Mouse (Mus musculus) urinary bladder, postnatal 14 days (tissue): ENCODE results near the gene Cacna2d3.

Experiments used
- DNase-seq: peaks from one replicate; pipeline ENCODE4 v3.0.0; 2021; ENCODE audit warnings: low spot score

The Cacna2d3 gene

DNA sequence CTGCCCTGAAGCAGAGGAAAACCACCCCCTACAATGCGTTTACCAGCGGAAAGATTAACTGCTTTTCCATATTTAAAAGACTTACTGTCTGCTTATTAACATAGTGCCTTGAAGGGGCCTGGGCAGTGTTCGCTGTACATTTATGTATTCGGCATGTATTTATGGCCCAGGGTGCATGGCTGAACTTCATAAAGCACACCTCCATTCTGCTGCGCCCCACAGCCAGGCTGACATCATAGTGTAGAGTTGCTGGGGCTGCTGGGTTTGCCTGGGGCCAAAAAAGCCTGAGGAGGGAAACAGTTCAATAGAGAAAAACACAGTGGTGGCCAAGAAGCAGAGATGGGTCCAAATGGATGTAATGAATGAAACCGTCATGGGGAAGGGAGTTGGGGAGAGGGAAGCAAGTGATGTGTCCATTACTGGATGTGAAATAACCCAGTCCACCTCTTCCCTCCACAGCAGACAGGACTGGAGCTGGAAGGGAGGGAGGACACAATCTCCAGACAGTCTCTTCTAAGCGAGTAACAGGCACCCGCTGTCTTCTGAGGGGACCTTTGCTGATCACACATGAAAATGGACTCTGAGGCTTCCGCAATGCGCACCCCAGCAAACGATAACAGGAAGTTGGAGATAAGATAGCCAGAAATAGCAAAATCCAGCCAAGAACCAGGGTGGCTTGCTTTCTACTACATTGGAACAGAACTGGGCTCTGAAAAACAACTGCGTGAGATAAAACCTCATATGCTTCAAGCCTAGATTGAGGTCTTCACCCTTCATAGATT lies 798.3 kb downstream of the Cacna2d3 start:
- no peak for DNase-seq

DNA sequence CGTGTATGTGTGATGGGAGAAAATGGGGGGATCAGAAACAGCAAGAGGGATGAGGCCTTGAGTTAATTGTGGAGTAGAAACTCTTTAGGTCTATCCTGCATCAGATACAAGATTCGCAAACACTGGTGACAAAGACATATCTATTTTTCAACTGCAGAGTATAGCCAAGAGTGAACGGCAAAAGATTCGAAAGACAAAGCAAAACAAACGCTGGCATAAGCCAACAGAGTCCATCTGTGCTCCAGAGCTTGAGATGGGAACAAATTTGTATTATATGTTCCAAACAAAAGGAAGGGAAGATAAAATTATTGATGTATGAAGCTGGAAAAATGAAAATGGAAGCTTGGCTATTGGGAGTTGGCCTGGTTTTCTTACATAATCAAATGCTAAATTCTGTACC lies 802.8 kb downstream of the Cacna2d3 start:
- no peak for DNase-seq

DNA sequence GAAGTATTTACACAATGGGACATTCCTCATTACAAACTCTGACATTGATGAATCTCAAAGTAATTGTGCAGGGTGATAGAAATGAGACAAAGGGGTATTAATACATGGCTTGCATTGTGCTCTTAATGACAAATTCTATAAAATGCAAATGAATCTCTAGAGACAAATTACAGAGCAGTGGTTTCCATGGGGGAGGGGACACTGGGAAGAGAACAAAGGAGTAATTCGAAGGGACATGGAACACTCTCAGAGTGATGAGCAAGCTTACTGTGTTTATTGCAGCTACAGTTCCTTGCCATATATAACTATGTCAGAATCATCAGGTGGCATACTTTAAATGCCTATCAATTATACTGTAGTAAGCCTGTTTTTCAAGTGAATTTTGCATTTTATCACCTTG lies 806.7 kb downstream of the Cacna2d3 start:
- DNase-seq, result no peak

DNA sequence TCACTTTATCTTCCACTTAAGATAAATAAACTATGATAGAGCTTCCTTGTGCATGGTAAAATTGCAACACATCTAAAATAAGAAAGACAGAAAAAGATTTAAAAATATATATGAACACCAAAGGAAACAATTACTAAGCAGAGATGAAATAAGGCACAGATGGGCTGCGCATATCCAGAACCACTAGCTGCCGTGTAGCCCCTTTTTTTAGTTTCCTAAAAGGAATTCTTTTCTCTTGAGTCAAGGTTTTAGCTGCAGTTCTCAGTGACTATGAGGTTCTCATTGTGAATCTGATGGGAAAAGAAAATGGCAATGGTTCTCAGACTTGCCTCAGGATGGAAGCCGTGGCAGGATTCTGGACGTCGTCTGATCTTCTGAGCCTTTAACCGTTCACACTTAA lies 814.0 kb downstream of the Cacna2d3 start:
- DNase-seq, result no peak

DNA sequence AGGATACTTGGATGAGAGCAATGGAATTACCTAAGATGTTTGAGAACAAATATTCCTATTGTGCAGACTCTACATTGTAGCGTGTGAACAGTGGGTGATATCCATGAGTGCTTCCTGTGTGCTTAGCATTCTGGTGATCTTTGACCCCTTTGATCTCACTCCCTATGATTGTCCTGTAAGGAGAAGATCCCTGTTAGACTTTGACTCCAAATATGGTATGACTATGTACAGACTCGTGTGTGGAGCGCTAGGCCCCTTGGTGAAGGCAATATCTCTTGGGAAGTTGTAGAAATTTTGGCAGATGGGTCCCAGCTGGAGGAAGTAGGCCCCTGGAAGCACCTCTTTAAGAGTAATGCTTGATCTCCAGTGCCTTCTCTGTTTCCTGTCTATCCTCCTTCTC lies 829.1 kb downstream of the Cacna2d3 start:
- DNase-seq, result no peak

DNA sequence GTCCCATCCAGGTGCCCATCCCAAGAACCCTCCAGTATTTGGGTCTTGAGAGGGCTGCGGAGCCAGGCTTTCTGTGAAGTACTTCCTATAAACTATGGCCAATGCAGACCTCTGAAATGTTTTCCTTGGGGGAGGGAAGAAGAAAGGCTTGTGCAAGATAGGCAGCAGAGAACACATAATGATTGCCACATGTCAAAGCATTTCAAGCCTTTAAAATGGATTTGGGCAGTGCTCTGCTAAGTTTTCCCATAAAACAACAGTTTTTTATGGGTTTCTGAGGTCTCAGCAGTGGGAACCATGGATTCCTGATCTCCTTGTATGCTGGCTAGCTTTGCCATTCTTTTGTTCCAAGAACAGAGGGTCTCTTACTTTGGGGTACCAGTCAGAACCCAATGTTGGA lies 834.3 kb downstream of the Cacna2d3 start:
- no peak for DNase-seq

DNA sequence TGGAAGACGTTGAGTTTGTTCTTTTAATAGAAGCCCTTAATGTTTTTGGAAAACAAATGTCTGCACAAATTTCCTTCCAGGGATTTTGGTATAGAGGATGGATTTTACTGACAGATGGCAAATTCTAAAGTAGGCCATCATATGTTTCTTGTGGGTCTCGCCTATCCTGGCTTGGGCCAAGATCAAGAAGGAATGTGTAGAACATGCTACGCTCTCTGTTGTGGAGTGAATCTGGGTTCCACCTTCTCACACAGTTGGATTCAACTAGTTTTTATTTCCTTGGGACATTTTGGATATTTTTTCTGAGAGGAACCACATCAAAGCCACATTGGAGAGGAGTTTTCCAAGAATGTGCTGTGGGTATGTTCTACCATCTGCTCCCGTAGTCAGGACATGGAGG lies 835.0 kb downstream of the Cacna2d3 start:
- no peak for DNase-seq

DNA sequence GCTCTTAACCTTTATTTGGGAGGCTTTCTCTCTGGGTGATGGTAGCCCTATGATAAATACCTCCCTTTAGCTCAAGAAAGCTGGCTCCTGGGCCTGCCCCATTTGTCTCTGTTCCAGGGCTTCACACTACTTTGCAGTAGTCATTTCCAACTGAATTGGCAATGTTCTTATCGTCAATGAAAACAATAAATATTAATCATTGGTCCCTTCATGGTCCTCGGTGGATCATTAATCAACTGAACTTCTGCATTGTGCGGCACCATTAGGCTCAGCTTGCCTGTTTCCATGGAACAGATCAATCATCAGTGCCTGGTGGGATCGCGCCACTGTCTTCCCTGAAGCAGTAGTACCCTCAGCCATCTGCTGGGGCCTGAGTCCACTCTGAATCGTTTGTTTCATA lies 850.7 kb downstream of the Cacna2d3 start:
- no peak for DNase-seq

DNA sequence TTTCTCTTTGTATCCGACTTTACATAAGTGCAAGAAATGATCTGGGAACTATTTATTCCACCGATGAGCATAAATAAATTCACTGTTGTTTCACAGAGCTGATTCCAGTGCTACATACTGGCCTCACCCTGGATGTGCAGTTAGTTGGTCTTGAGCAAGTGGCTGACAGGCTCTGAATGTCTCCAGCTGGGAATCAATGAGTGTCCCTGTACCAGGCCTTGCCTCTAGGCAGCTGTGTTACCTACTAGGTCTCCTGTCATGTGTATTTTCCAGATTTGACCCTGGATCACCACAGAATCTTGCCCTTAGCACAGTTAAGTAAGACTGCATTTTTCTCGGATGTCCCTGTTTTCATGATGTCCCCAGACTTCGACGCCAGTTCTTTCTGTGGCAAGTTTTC lies 851.3 kb downstream of the Cacna2d3 start:
- no peak for DNase-seq

DNA sequence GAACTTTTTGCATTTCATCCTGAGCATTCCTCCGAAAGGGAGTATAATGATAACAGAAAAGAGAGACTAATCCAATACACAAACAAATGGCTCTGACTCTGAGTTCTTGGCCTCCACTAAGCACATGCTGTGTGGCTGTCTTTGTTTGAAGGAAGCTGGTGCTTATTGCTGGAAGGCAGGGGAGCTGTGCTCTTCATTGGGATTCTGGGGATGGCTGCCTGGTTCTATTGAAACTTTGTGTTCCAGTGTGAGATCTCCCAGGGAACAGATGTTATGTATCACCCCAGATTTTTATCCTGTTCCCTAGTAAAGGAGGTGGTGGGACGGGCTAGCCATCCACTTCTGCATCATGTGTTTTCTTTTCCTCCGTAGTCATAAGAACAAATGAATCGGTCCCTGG lies 856.7 kb downstream of the Cacna2d3 start:
- DNase-seq, result no peak

DNA sequence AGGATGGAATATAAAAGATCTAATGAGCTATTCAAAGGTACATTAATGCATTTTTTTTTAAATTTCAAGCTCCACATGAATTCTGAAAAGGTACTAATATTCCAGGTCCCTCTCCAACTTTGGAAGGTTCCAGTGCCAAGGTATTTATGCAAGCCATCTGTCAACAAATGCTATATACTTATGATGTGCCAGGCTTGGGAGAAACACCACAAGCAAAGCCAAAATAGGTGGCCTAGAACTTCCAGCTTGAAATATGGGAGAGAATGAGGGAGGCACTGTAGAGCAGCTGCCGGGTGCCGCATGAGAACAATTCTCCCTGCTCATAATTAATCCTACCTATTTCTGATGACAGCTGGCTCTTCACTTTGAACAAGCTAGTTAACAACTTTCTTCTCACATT lies 860.5 kb downstream of the Cacna2d3 start:
- no peak for DNase-seq
